Mouse (Mus musculus) kidney, postnatal 0 days (tissue): ENCODE data around the gene Tut4. TPM values are rescaled to one million over a fixed set of nuclear protein-coding genes. Genes with fewer than 3 reads are reported as not detected.
A peak's percentile ranks its signal among the peaks of the same experiment; 100 is the strongest.

Experiments used
- ATAC-seq: fragments of 200-750 bp; cut with Nextera tagmentation; replicated peaks from 2 replicates; pipeline ENCODE4 v1.8.0; 2017; ENCODE audit warnings: low read depth, moderate number of reproducible peaks, moderate TSS enrichment, moderate library complexity; ENCODE audit not compliant: low FRiP score
- DNase-seq: peaks from one replicate; pipeline ENCODE4 v3.0.0-alpha.2; 2016; ENCODE audit warnings: low spot score
- H3K27ac ChIP-seq: fragments of 300-500 bp; sonication (generic); 2 replicates; pipeline ENCODE4 v1.5.1; 2014; ENCODE audit warnings: mild to moderate bottlenecking
- H3K27me3 ChIP-seq: fragments of 300-500 bp; sonication (generic); 2 replicates; pipeline ENCODE4 v1.6.1; 2014; ENCODE audit warnings: low read length, mixed read lengths; ENCODE audit not compliant: insufficient read depth
- H3K36me3 ChIP-seq: fragments of 300-500 bp; sonication (generic); 2 replicates; pipeline ENCODE4 v1.6.1; 2014; ENCODE audit warnings: low read length, mixed read lengths; ENCODE audit not compliant: insufficient read depth
- H3K4me1 ChIP-seq: fragments of 300-500 bp; sonication (generic); replicated peaks from 2 replicates; pipeline ENCODE4 v1.6.1; 2014; ENCODE audit warnings: antibody characterized with exemption, low read length, mixed read lengths; ENCODE audit not compliant: insufficient read depth
- H3K4me2 ChIP-seq: fragments of 300-500 bp; sonication (generic); 2 replicates; pipeline ENCODE4 v1.6.1; 2014; ENCODE audit warnings: mild to moderate bottlenecking, low read length, moderate library complexity, mixed read lengths
- H3K4me3 ChIP-seq: fragments of 300-500 bp; sonication (generic); replicated peaks from 2 replicates; pipeline ENCODE4 v1.5.1; 2014; ENCODE audit warnings: low read depth, low read length
- H3K9ac ChIP-seq: fragments of 300-500 bp; sonication (generic); 2 replicates; pipeline ENCODE4 v1.6.1; 2014; ENCODE audit warnings: low read depth, low read length
- H3K9me3 ChIP-seq: fragments of 300-500 bp; sonication (generic); replicated peaks from 2 replicates; pipeline ENCODE4 v1.6.1; 2016; ENCODE audit warnings: low read length, inconsistent platforms, mixed read lengths
- CTCF ChIP-seq: IDR thresholded peaks from 2 replicates; pipeline ENCODE4 v1.5.1; 2016; ENCODE audit warnings: antibody characterized with exemption, low read depth, mild to moderate bottlenecking, moderate library complexity
- WGBS: fragments of 180-500 bp; shearing (Covaris S2); extraction: QIAGEN DNeasy Blood & Tissue Kit; methylation state at CpG from one replicate; pipeline ENCODE4 v1.1.7; 2014; 5-methylcytosine and 5-hydroxymethylcytosine counted together
- polyA plus RNA-seq: library from polyadenylated mRNA; unstranded; fragments of >200 nt; fragmentation: Nextera tagmentation; extraction: Ambion mirVana; gene quantifications from 2 replicates; pipeline ENCODE4 v1.2.1, GENCODE M21; 2015

Tut4 gene
- polyA plus RNA-seq, 1 experiment from 2014 or later = 56.6 TPM

GRCm38 (mm10) chr4:108484230-108484629, 25.0 kb downstream of the Tut4 start:
- no peaks in the 10 kb centered on the region for H3K27me3 ChIP-seq
- H3K9ac ChIP-seq = no peak overlapping the region
- no peak for TF ChIP-seq CTCF
- DNase-seq (no peak), ATAC-seq (no peak)
- no peak overlapping the region for H3K27ac ChIP-seq
- no peak overlapping the region for H3K4me2 ChIP-seq
- WGBS = 95% methylated on average over 4 of the region's 4 CpGs
- H3K36me3 ChIP-seq = peaks cover 17% of the 10 kb centered on the region; the same call in 1 of the 2 replicates
- H3K4me3 ChIP-seq = no peak overlapping the region
- no peaks in the 10 kb centered on the region for H3K9me3 ChIP-seq
- H3K4me1 ChIP-seq = no peaks in the 10 kb centered on the region

- Histone ChIP-seq H3K27ac (no peak overlapping the region), H3K9ac (no peak overlapping the region), H3K36me3 (peaks cover 6% of the 10 kb centered on the region), H3K4me1 (no peaks in the 10 kb centered on the region), H3K4me3 (no peak overlapping the region), H3K27me3 (no peaks in the 10 kb centered on the region), H3K4me2 (no peak overlapping the region), H3K9me3 (no peaks in the 10 kb centered on the region)
- TF ChIP-seq CTCF = no peak
- DNase-seq (no peak), ATAC-seq (no peak)
- WGBS = 96% methylated on average over 2 of the region's 2 CpGs
Observed at GRCm38 (mm10) chr4:108503023-108503422, 43.8 kb downstream of the Tut4 start.

- peaks cover 11% of the 10 kb centered on the region; the same call in 1 of the 2 replicates for H3K36me3 ChIP-seq
- DNase-seq (no peak), ATAC-seq (no peak)
- no peak overlapping the region for H3K4me2 ChIP-seq
- H3K27ac ChIP-seq = no peak overlapping the region
- no peak for TF ChIP-seq CTCF
- H3K4me3 ChIP-seq = no peak overlapping the region
- H3K9ac ChIP-seq = no peak overlapping the region
- 59% methylated on average over 2 of the region's 2 CpGs for WGBS
- no peaks in the 10 kb centered on the region for H3K27me3 ChIP-seq
- H3K9me3 ChIP-seq = no peaks in the 10 kb centered on the region
- H3K4me1 ChIP-seq = no peaks in the 10 kb centered on the region
Observed at GRCm38 (mm10) chr4:108539701-108540100, 80.5 kb downstream of the Tut4 start.

GRCm38 (mm10) chr4:108565026-108565425, 105.8 kb downstream of the Tut4 start:
- DNase-seq = no peak
- Histone ChIP-seq H3K4me1 (no peaks in the 10 kb centered on the region), H3K27ac (no peak overlapping the region), H3K27me3 (no peaks in the 10 kb centered on the region), H3K36me3 (peaks cover 73% of the 10 kb centered on the region), H3K9ac (no peak overlapping the region), H3K4me3 (no peak overlapping the region), H3K9me3 (no peaks in the 10 kb centered on the region), H3K4me2 (no peak overlapping the region)
- TF ChIP-seq CTCF = no peak
- ATAC-seq = no peak
- WGBS = 74% methylated on average over 1 of the region's 1 CpGs

GRCm38 (mm10) chr4:108572644-108573043, 113.4 kb downstream of the Tut4 start:
- no peak for TF ChIP-seq CTCF
- no peak overlapping the region for H3K9ac ChIP-seq
- WGBS = 98% methylated on average over 3 of the region's 3 CpGs
- ATAC-seq (no peak), DNase-seq (no peak)
- H3K27me3 ChIP-seq = no peaks in the 10 kb centered on the region
- H3K36me3 ChIP-seq = peaks cover 42% of the 10 kb centered on the region
- no peak overlapping the region for H3K27ac ChIP-seq
- H3K9me3 ChIP-seq = no peaks in the 10 kb centered on the region
- no peaks in the 10 kb centered on the region for H3K4me1 ChIP-seq
- H3K4me2 ChIP-seq = no peak overlapping the region
- H3K4me3 ChIP-seq = no peak overlapping the region

GRCm38 (mm10) chr4:108578840-108579742, 119.9 kb downstream of the Tut4 start, which contains the start of the genes Prpf38a and Orc1:
TSS of gene Prpf38a (minus strand) at chr4:108579336.
TSS of gene Orc1 (plus strand) at chr4:108579423.
- no peaks in the 10 kb centered on the region for H3K27me3 ChIP-seq
- peak; percentile 97 for ATAC-seq
- no peak for TF ChIP-seq CTCF
- H3K4me2 ChIP-seq = peak within 1 kb of the TSS; percentile 85
- no peaks in the 10 kb centered on the region for H3K9me3 ChIP-seq
- H3K36me3 ChIP-seq = no peaks in the 10 kb centered on the region
- H3K4me3 ChIP-seq = peak within 1 kb of the TSS; percentile 87
- H3K4me1 ChIP-seq = peaks cover 4% of the 10 kb centered on the region; the same call in 1 of the 2 replicates
- peak; percentile 99 for DNase-seq
- H3K27ac ChIP-seq = peak within 1 kb of the TSS; percentile 84
- peak within 1 kb of the TSS; percentile 69 for H3K9ac ChIP-seq
- WGBS = under 1% methylated on average over 64 of the region's 64 CpGs
